Mouse (Mus musculus): Measurements from ENCODE around the gene Cadm1.

- TF ChIP-seq EP300 (IDR thresholded peaks at IDR 0.05; ENCODE audit: low read depth) = no peak
- no peak for TF ChIP-seq CTCF (IDR thresholded peaks at IDR 0.05; ENCODE audit: low read depth)
These were observed 56.2 kb downstream of the Cadm1 start for GRCm38 (mm10) chr9:47586176-47586575.
